Mouse (Mus musculus): ENCODE results near the gene Olfr401. TPM values are rescaled to one million over a fixed set of nuclear protein-coding genes. Genes with fewer than 3 reads are reported as not detected.

Gene Olfr401
- polyA plus RNA-seq, 1 experiment from 2014 or later, result not detected

- TF ChIP-seq CTCF (IDR thresholded peaks at IDR 0.05; ENCODE audit: low read depth) (no peak), EP300 (IDR thresholded peaks at IDR 0.05; ENCODE audit: low read depth) (no peak)
- no peaks in the 10 kb centered on the region for H3K36me3 ChIP-seq (replicated peaks; ENCODE audit: insufficient read depth, low read length)
- H3K4me3 ChIP-seq (ENCODE audit: low read depth, low read length), result no peak within 1 kb of the TSS
- H3K9me3 ChIP-seq (ENCODE audit: low read length), result no peaks in the 10 kb centered on the region; the same call in 1 of the 2 replicates
- DNase-seq (no peak), ATAC-seq (no peak)
- 40% methylated on average over 3 of the region's 3 CpGs for WGBS (ENCODE audit: insufficient replicate concordance)
- no peak within 1 kb of the TSS for H3K9ac ChIP-seq (replicated peaks)
- H3K4me2 ChIP-seq (ENCODE audit: low read depth, low read length), result no peak within 1 kb of the TSS
- H3K4me1 ChIP-seq (ENCODE audit: insufficient read depth), result no peaks in the 10 kb centered on the region
- no peak within 1 kb of the TSS for H3K27ac ChIP-seq (ENCODE audit: low read depth)
- H3K27me3 ChIP-seq (ENCODE audit: insufficient read depth, low read length), result no peaks in the 10 kb centered on the region
These were observed 39.7 kb downstream of the Olfr401 start, which contains the start of gene Olfr402 for GRCm38 (mm10) chr11:74153229-74153628. TSS of gene Olfr402 (plus strand) at chr11:74153529.

- no peaks in the 10 kb centered on the region for H3K9me3 ChIP-seq (ENCODE audit: low read length)
- DNase-seq (no peak), ATAC-seq (no peak)
- H3K4me3 ChIP-seq (ENCODE audit: low read depth, low read length), result no peak overlapping the region
- H3K4me2 ChIP-seq (ENCODE audit: low read depth, low read length), result no peak overlapping the region
- H3K36me3 ChIP-seq (replicated peaks; ENCODE audit: insufficient read depth, low read length), result no peaks in the 10 kb centered on the region
- no peak overlapping the region for H3K9ac ChIP-seq (replicated peaks)
- no peak overlapping the region for H3K27ac ChIP-seq (ENCODE audit: low read depth)
- no peak for TF ChIP-seq CTCF (IDR thresholded peaks at IDR 0.05; ENCODE audit: low read depth)
- no peak for TF ChIP-seq EP300 (IDR thresholded peaks at IDR 0.05; ENCODE audit: low read depth)
- no peaks in the 10 kb centered on the region for H3K4me1 ChIP-seq (ENCODE audit: insufficient read depth)
- no peaks in the 10 kb centered on the region for H3K27me3 ChIP-seq (ENCODE audit: insufficient read depth, low read length)
These were observed 55.3 kb downstream of the Olfr401 start for GRCm38 (mm10) chr11:74168771-74169170.

Other genes with a start within 250 kb of the Olfr401 start
- not detected in 2 replicates for gene Olfr394, start 222.9 kb upstream of the Olfr401 start, polyA plus RNA-seq (2015; fragmentation: Nextera tagmentation; extraction: Ambion mirVana)
- not detected in 2 replicates for gene Olfr395, start 204.4 kb upstream of the Olfr401 start, polyA plus RNA-seq (2015; fragmentation: Nextera tagmentation; extraction: Ambion mirVana)
- gene Olfr23, start 177.0 kb upstream of the Olfr401 start, polyA plus RNA-seq (2015; fragmentation: Nextera tagmentation; extraction: Ambion mirVana), result not detected in 2 replicates
- gene Olfr397, start 152.9 kb upstream of the Olfr401 start, polyA plus RNA-seq (2015; fragmentation: Nextera tagmentation; extraction: Ambion mirVana), result not detected in 2 replicates
- gene Olfr398, start 123.3 kb upstream of the Olfr401 start, polyA plus RNA-seq (2015; fragmentation: Nextera tagmentation; extraction: Ambion mirVana), result not detected in 2 replicates
- gene Olfr139, start 57.2 kb upstream of the Olfr401 start, polyA plus RNA-seq (2015; fragmentation: Nextera tagmentation; extraction: Ambion mirVana), result not detected in 2 replicates
- gene Olfr399, start 57.1 kb upstream of the Olfr401 start, polyA plus RNA-seq (2015; fragmentation: Nextera tagmentation; extraction: Ambion mirVana), result not detected in 2 replicates
- gene Zfp616, start 43.8 kb upstream of the Olfr401 start, polyA plus RNA-seq (2015; fragmentation: Nextera tagmentation; extraction: Ambion mirVana), result not detected in 2 replicates
- gene Olfr402, start 39.8 kb downstream of the Olfr401 start, polyA plus RNA-seq (2015; fragmentation: Nextera tagmentation; extraction: Ambion mirVana), result not detected in 2 replicates
- not detected in 2 replicates for gene Olfr403, start 72.5 kb downstream of the Olfr401 start, polyA plus RNA-seq (2015; fragmentation: Nextera tagmentation; extraction: Ambion mirVana)
- gene Olfr43, start 97.7 kb downstream of the Olfr401 start, polyA plus RNA-seq (2015; fragmentation: Nextera tagmentation; extraction: Ambion mirVana), result not detected in 2 replicates
- not detected in 2 replicates for gene Olfr406, start 146.1 kb downstream of the Olfr401 start, polyA plus RNA-seq (2015; fragmentation: Nextera tagmentation; extraction: Ambion mirVana)
- gene Olfr59, start 170.0 kb downstream of the Olfr401 start, polyA plus RNA-seq (2015; fragmentation: Nextera tagmentation; extraction: Ambion mirVana), result not detected in 2 replicates
- gene Olfr410, start 224.3 kb downstream of the Olfr401 start, polyA plus RNA-seq (2015; fragmentation: Nextera tagmentation; extraction: Ambion mirVana), result not detected in 2 replicates
- gene Olfr411, start 238.9 kb downstream of the Olfr401 start, polyA plus RNA-seq (2015; fragmentation: Nextera tagmentation; extraction: Ambion mirVana), result not detected in 2 replicates
- gene Olfr412, start 248.4 kb downstream of the Olfr401 start, polyA plus RNA-seq (2015; fragmentation: Nextera tagmentation; extraction: Ambion mirVana), result not detected in 2 replicates